Mouse (Mus musculus): ENCODE measurements at regions not wholly inside any gene's neighbourhood (a gene's known extent, or its start where the extent isn't known, plus 50 kb on each side); places are given as distances from the start of the nearest gene placed in this dataset.

DNA sequence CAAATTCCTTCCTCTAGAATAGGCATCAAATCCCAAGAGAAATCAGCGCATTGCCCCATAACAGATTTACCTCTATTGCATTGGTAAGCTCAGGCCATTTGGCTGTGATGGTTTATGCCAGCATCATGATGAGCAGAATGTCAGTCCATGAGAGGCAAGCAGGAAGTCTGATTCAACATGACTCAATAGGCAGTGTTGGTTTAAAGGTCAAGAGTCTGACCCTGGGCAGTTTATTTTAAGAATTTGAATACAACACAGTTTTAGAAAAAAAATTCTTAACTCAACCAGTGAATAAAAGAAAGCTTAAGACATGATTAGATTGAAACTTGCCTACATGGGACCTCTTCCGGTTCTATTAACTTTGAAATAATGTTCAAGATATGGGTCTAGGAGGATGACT is 337.7 kb downstream of the Ppargc1a start:
- Histone ChIP-seq H3K27ac (no peak overlapping the region), H3K4me3 (no peak overlapping the region)
- no peak for DNase-seq (ENCODE audit: extremely low spot score in 1 of 2, low spot score in 2 of 2)
- no peak for TF ChIP-seq CTCF (IDR thresholded peaks at IDR 0.05)
- intact Hi-C loops (cut with DNase I), result no loop called here

DNA sequence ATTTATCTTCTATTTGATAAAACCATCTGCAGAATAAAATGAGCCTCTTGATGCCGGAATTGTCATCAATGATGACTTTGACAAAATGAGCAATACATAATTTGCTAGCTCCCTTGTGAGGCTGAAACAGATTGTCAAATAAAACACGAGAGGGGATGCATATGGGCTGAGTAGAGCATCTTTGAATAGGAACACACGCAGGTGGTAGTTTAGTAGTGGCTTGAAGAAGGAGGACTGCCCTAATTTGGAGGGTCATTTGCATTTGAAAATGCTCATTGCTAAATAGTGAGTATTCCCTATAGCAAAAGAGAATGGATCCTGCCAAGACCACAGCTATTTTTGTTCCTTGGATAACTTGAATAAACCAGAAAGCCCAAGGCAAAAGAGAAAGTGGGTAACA is 339.5 kb downstream of the Ppargc1a start:
- no peak overlapping the region for H3K27ac ChIP-seq
- no peak for DNase-seq (ENCODE audit: extremely low spot score in 1 of 2, low spot score in 2 of 2)
- H3K4me3 ChIP-seq, result no peak overlapping the region
- intact Hi-C loops (cut with DNase I), result no loop called here
- TF ChIP-seq CTCF (IDR thresholded peaks at IDR 0.05), result no peak

DNA sequence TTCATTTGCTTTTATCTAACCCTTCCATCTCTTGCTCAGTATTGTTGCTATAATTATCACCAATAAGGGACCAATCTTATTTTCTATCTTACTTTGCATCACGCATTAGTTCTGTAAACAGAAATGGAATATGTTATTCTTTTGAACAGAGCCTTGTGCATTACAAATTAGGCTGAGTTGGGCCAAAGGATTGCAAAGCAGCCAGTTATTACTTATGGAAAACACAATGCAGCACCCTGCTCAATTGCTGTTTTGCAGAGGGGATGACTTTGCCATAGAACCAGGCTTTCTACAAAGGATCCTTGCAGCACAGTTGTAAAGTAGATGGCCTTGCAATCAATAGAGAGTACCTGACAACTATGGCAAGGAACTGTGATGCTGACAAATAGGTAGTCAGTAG is 364.3 kb downstream of the Ppargc1a start:
- Histone ChIP-seq H3K27ac (no peak overlapping the region), H3K4me3 (no peak overlapping the region)
- intact Hi-C loops (cut with DNase I), result no loop called here
- no peak for TF ChIP-seq CTCF (IDR thresholded peaks at IDR 0.05)
- no peak for DNase-seq (ENCODE audit: extremely low spot score in 1 of 2, low spot score in 2 of 2)

DNA sequence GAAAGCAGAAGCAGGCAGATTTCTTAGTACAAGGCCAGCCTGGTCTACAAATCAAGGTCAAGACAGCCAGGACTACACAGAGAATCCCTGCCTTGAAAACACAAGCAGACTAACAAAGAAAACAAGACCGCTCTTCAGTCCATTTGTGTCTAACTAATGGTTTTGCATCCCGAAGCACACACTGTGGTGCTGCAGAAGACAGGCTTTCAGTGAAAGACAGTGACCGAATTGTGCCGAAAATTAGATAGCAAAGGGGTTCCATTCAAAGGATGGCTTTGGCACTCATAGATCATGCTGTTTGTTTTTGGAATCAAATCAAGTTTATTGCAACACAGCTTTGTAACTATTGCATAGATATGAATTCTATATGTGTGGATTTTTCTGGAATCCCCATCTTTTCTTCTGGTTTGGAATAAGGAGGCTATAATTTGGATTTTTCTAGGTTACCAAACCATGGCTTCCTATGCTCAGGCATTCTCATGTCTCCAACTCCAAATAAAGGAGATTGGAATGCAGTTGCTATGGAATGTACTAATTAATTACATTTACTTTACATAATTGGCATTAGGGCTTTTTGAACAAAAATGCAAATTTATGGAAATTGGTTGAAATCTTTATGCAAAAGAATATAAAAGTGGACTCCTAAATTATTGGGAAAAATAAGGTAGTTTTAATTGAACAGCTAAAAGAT is 364.9 kb downstream of the Ppargc1a start:
- H3K4me3 ChIP-seq, result no peak overlapping the region
- TF ChIP-seq CTCF (IDR thresholded peaks at IDR 0.05), result no peak
- intact Hi-C loops (cut with DNase I), result no loop called here
- H3K27ac ChIP-seq, result no peak overlapping the region
- DNase-seq (ENCODE audit: extremely low spot score in 1 of 2, low spot score in 2 of 2), result no peak

DNA sequence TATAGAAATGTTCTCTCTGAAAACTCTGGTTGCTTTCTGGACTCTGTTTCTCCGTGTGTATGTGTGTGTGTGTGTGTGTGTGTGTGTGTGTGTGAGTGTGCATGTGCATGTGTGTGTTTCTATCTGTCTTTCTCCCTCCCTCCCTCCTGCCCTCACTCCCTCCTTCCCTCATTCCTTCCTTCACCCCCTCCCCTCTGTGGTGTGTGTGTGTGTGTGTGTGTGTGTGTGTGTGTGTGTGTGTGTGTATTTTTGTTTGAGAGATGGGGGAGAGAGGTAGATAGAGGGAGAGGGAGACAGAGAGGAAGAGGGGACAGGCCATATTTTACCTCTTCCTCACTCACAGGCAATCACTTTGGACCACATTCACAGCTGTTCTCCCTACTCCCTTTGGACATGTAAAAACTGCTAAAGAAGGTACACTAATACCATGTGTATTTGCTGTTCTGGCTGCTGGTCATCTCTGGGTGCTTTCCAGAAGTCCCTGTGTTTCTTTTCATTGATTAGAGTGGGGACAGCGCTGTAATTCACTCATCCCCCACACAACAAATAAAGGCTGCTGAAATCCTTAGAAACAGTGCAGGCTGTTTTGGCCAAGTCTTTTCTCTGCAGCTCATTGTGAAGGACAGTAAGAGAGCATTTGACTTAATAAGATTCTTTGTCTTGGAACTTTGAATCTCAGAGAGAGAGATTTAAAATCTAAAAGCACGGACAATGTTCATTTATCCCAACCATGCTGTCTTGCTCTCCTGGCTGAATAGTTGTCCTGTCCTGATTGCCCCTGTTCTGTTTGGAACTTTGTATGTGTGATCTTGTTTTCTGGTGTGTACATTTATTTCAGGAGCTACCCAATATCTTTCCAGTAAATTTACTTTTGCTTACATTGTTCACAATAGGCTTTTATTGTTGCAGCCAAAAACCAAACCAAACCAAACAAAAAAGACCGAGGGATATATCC is 370.9 kb downstream of the Ppargc1a start:
- TF ChIP-seq CTCF (IDR thresholded peaks at IDR 0.05), result no peak
- no peak for DNase-seq (ENCODE audit: extremely low spot score in 1 of 2, low spot score in 2 of 2)
- H3K4me3 ChIP-seq, result no peak overlapping the region
- intact Hi-C loops (cut with DNase I), result no loop called here
- H3K27ac ChIP-seq, result no peak overlapping the region

DNA sequence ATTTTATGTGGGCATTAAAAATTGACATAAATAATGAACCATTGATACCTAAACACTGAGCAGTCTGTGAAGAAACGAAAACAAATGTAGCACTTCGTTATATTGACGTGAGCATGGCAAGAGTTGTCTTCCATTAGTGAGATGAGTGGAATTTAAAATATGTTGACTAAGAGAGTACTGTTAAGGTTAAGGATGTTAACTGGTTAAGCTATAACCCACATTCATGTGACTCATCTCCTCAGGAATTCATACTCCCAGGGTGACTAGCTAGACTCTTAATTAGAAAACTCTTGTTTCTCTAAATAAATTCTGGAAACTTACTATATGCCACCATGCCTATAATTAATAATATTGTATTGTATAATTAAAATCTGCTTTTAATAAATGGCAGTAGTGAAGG is 376.9 kb downstream of the Ppargc1a start:
- H3K4me3 ChIP-seq, result no peak overlapping the region
- intact Hi-C loops (cut with DNase I), result no loop called here
- no peak overlapping the region for H3K27ac ChIP-seq
- no peak for TF ChIP-seq CTCF (IDR thresholded peaks at IDR 0.05)
- DNase-seq (ENCODE audit: extremely low spot score in 1 of 2, low spot score in 2 of 2), result no peak

DNA sequence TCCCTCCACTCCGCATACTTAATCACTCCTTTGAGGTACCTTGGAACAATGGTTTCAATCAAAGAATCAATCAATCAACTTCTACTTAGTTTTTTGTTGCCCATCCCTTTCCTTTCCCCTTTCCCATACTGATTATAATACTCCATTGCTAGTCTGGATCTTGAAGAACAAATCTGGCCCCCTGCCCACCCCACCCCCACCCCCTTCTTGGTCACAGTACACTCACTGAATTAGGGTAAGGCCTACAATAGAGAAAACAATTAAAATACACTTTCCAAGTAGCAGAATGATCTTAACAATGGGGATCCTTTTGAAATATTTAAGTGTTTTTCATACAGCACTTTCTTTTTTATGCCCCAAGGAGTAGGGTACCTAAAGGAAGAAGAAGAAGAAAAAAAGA is 397.7 kb downstream of the Ppargc1a start:
- no peak overlapping the region for H3K27ac ChIP-seq
- intact Hi-C loops (cut with DNase I), result no loop called here
- no peak for DNase-seq (ENCODE audit: extremely low spot score in 1 of 2, low spot score in 2 of 2)
- no peak overlapping the region for H3K4me3 ChIP-seq
- TF ChIP-seq CTCF (IDR thresholded peaks at IDR 0.05), result no peak

DNA sequence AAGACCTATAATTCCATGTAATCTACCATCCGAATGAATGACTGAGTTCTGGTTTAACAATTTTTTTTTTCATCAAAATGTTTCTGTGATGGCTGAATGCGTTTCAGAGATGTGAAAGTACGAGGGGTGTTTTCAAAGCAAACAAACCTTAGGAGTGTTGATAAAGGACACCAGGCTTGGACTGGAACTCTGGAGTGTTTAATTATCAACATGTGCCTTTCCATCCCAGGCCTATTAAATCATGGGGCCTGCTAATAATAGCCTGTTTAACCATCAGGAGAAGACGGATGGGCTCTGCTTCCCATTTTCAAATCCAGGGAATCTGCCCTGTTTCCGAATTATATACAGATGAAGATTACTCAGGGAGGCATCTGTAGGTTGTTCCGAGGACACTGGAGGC is 399.3 kb downstream of the Ppargc1a start:
- Histone ChIP-seq H3K4me3 (no peak overlapping the region), H3K27ac (no peak overlapping the region)
- TF ChIP-seq CTCF (IDR thresholded peaks at IDR 0.05), result no peak
- intact Hi-C loops (cut with DNase I), result no loop called here
- no peak for DNase-seq (ENCODE audit: extremely low spot score in 1 of 2, low spot score in 2 of 2)

DNA sequence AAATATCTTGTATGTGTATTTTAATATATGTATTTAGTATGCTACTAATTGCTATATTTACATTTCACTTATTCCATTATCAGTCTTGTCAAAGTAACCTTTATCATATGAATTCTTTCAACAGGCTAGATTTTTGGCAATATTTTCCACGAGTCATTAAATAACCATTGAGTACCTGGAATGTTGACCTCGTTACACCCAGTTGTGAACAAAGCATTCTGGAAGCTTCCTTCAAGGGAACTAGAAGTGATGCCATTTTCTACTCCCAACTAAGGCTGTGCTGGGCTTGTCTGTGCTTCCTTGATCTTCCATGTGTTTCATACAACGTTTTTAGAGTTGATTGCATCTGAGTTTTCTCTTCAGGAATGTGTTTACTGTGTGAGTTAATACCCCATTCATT is 410.6 kb downstream of the Ppargc1a start:
- Histone ChIP-seq H3K27ac (no peak overlapping the region), H3K4me3 (no peak overlapping the region)
- intact Hi-C loops (cut with DNase I), result no loop called here
- TF ChIP-seq CTCF (IDR thresholded peaks at IDR 0.05), result no peak
- DNase-seq (ENCODE audit: extremely low spot score in 1 of 2, low spot score in 2 of 2), result no peak

DNA sequence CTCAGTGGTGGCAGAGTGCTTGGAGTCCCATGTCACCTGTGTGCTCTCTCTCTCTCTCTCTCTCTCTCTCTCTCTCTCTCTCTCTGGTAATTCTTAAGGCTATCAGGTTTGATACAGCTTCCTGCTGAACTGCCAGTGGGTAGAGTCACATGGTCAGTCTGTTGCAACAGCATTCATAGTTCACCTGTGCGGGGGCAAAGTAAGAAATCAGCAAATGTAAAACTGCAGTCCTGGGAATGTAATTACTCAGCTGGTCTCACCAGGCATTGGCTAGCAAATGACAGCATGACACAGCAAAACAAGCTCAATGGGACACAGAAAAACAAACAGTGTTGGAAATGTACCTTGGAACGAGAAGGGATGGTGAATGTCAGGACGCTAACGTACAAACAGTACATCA is 422.7 kb downstream of the Ppargc1a start:
- Histone ChIP-seq H3K27ac (no peak overlapping the region), H3K4me3 (no peak overlapping the region)
- DNase-seq (ENCODE audit: extremely low spot score in 1 of 2, low spot score in 2 of 2), result no peak
- intact Hi-C loops (cut with DNase I), result no loop called here
- no peak for TF ChIP-seq CTCF (IDR thresholded peaks at IDR 0.05)

DNA sequence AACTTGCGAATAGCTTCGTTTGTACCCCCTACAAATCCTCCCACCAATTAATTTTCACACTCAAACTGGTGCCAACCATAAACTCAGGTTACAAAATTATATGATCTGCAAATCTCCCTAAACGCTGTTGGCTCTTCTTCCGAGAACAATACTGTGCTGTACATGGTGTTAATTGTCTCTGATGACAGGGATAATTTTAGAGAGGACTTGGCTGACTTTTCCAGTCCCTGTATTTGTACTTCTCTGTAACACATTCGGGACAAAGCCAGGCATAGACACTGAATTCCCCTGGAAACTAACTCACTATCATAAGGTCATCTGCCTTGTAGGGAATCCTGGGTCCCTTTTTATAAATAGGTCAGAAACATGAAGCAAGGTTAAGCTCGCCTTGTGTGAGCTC is 442.4 kb downstream of the Ppargc1a start:
- Histone ChIP-seq H3K27ac (no peak overlapping the region), H3K4me3 (no peak overlapping the region)
- no peak for DNase-seq (ENCODE audit: extremely low spot score in 1 of 2, low spot score in 2 of 2)
- intact Hi-C loops (cut with DNase I), result no loop called here
- no peak for TF ChIP-seq CTCF (IDR thresholded peaks at IDR 0.05)

DNA sequence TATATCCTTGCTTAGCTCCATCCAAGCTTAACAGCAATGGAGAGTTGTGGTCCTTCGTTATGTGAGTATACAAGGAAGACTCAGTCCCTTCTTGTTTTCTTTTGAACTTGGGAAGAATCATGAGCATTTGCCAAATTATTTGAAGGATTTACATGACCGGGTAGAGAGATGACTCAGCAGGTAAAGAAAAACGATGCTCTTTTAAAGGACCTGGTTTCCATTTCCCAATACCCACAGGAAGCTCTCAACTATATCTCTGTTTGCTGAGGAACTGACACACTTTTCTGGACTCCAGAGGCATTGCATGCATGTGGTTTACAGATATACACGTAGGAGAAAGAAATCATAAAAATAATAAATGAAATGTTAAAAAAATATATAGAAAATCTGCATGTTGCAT is 457.5 kb downstream of the Ppargc1a start:
- no peak overlapping the region for H3K4me3 ChIP-seq
- H3K27ac ChIP-seq, result no peak overlapping the region
- intact Hi-C loops (cut with DNase I), result no loop called here
- TF ChIP-seq CTCF (IDR thresholded peaks at IDR 0.05), result no peak
- no peak for DNase-seq (ENCODE audit: extremely low spot score in 1 of 2, low spot score in 2 of 2)

Measured in left cerebral cortex, adult 2 months (tissue).